Mouse (Mus musculus): Measurements from ENCODE around the gene Porcn. TPM values are rescaled to one million over a fixed set of nuclear protein-coding genes. Genes with fewer than 3 reads are reported as not detected.

Porcn gene
- polyA plus RNA-seq, 1 experiment from 2014 or later: 0.88 TPM

GRCm38 (mm10) chrX:8230272-8230671 is 23.9 kb upstream of the Porcn start:
- H3K36me3 ChIP-seq: no peaks in the 10 kb centered on the region
- ATAC-seq (ENCODE audit: low read depth): no peak
- H3K9ac ChIP-seq: no peak overlapping the region
- no peaks in the 10 kb centered on the region for H3K27me3 ChIP-seq
- no peak overlapping the region for H3K4me3 ChIP-seq (replicated peaks)
- WGBS (ENCODE audit: insufficient replicate concordance): 71% methylated on average over 4 of the region's 4 CpGs
- H3K27ac ChIP-seq: no peak overlapping the region
- no peaks in the 10 kb centered on the region for H3K9me3 ChIP-seq (replicated peaks)
- H3K4me2 ChIP-seq: no peak overlapping the region
- H3K4me1 ChIP-seq (replicated peaks): peaks cover 12% of the 10 kb centered on the region
- peak; percentile 33 for DNase-seq

GRCm38 (mm10) chrX:8223473-8223872 is 17.1 kb upstream of the Porcn start:
- Histone ChIP-seq H3K27ac (no peak overlapping the region), H3K9me3 (replicated peaks) (no peaks in the 10 kb centered on the region), H3K4me2 (no peak overlapping the region), H3K27me3 (peaks cover 10% of the 10 kb centered on the region), H3K4me1 (replicated peaks) (peaks cover 8% of the 10 kb centered on the region), H3K4me3 (replicated peaks) (no peak overlapping the region), H3K36me3 (no peaks in the 10 kb centered on the region), H3K9ac (no peak overlapping the region)
- ATAC-seq (ENCODE audit: low read depth): peak; percentile 55; the same call in 1 of the 2 replicates
- 42% methylated on average over 7 of the region's 7 CpGs for WGBS (ENCODE audit: insufficient replicate concordance)
- DNase-seq: peak; percentile 14

GRCm38 (mm10) chrX:8222678-8223421 is 16.5 kb upstream of the Porcn start:
- no peaks in the 10 kb centered on the region for H3K9me3 ChIP-seq (replicated peaks)
- no peak overlapping the region for H3K4me3 ChIP-seq (replicated peaks)
- DNase-seq (no peak), ATAC-seq (ENCODE audit: low read depth) (no peak)
- WGBS (ENCODE audit: insufficient replicate concordance): 54% methylated on average over 7 of the region's 7 CpGs
- H3K27ac ChIP-seq: no peak overlapping the region
- peaks cover 8% of the 10 kb centered on the region for H3K4me1 ChIP-seq (replicated peaks)
- H3K4me2 ChIP-seq: no peak overlapping the region
- H3K36me3 ChIP-seq: no peaks in the 10 kb centered on the region
- H3K9ac ChIP-seq: no peak overlapping the region
- peaks cover 14% of the 10 kb centered on the region for H3K27me3 ChIP-seq

DNA sequence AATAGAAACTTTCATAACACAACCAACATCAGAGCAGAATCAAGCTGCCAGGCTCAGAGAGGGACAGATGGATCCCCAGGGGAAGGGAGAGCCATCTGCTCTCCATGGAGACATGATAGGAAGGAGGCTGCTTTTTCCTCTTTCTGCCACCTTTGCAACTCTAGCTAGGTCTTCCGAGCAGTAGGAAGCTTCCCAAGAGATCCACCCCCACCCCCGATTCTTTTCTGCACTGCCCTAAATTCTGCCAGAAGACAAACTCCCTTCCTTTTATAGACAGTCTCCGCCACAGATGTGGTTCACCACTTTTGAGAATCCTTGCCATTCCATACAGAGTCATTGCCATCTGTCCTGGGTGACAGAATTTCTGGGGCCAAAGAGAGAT is 16.0 kb upstream of the Porcn start:
- ATAC-seq (ENCODE audit: low read depth): no peak
- Histone ChIP-seq H3K27ac (no peak overlapping the region), H3K27me3 (peaks cover 16% of the 10 kb centered on the region), H3K4me1 (replicated peaks) (peaks cover 8% of the 10 kb centered on the region), H3K9ac (no peak overlapping the region), H3K4me2 (no peak overlapping the region), H3K9me3 (replicated peaks) (no peaks in the 10 kb centered on the region), H3K4me3 (replicated peaks) (no peak overlapping the region), H3K36me3 (no peaks in the 10 kb centered on the region)
- WGBS (ENCODE audit: insufficient replicate concordance): 58% methylated on average over 3 of the region's 3 CpGs
- no peak for DNase-seq

- H3K9ac ChIP-seq: no peak overlapping the region
- no peaks in the 10 kb centered on the region for H3K9me3 ChIP-seq (replicated peaks)
- no peak overlapping the region for H3K4me2 ChIP-seq
- WGBS (ENCODE audit: insufficient replicate concordance): 29% methylated on average over 8 of the region's 8 CpGs
- no peaks in the 10 kb centered on the region for H3K36me3 ChIP-seq
- peaks cover 21% of the 10 kb centered on the region for H3K27me3 ChIP-seq
- H3K4me1 ChIP-seq (replicated peaks): peaks cover 8% of the 10 kb centered on the region
- H3K27ac ChIP-seq: no peak overlapping the region
- ATAC-seq (ENCODE audit: low read depth): no peak
- no peak overlapping the region for H3K4me3 ChIP-seq (replicated peaks)
- no peak for DNase-seq
These were observed 13.3 kb upstream of the Porcn start for GRCm38 (mm10) chrX:8219651-8220050.

DNA sequence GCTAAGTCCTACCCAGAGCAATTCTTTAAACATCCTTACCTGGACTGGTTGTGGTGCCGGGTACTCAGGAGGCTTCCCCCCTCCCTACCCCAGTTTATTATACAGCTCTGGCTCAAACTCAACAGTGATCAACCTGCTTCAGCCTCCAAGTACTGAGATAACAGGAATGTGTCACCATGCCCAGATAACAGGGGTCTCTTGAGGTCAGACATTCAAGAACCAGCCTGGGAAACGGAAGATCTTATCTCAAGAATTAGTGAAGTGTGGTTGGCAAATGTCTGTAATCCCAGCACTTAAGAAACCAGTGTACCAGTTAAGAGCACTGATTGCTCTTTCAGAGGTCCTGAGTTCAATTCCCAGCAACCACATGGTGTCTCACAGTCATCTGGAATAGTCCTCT is 11.8 kb upstream of the Porcn start:
- Histone ChIP-seq H3K4me3 (replicated peaks) (no peak overlapping the region), H3K27me3 (peaks cover 21% of the 10 kb centered on the region), H3K27ac (no peak overlapping the region), H3K36me3 (no peaks in the 10 kb centered on the region), H3K9me3 (replicated peaks) (no peaks in the 10 kb centered on the region), H3K9ac (no peak overlapping the region), H3K4me2 (no peak overlapping the region), H3K4me1 (replicated peaks) (peaks cover 3% of the 10 kb centered on the region)
- ATAC-seq (ENCODE audit: low read depth): no peak
- WGBS (ENCODE audit: insufficient replicate concordance): 16% methylated on average over 2 of the region's 2 CpGs
- DNase-seq: no peak

- H3K4me1 ChIP-seq (replicated peaks): no peaks in the 10 kb centered on the region
- ATAC-seq (ENCODE audit: low read depth) (no peak), DNase-seq (no peak)
- H3K36me3 ChIP-seq: no peaks in the 10 kb centered on the region
- H3K9ac ChIP-seq: no peak overlapping the region
- H3K9me3 ChIP-seq (replicated peaks): no peaks in the 10 kb centered on the region
- no peak overlapping the region for H3K4me3 ChIP-seq (replicated peaks)
- no peak overlapping the region for H3K27ac ChIP-seq
- peaks cover 21% of the 10 kb centered on the region for H3K27me3 ChIP-seq
- WGBS (ENCODE audit: insufficient replicate concordance): 23% methylated on average over 6 of the region's 6 CpGs
- H3K4me2 ChIP-seq: no peak overlapping the region
These were observed 11.1 kb upstream of the Porcn start for GRCm38 (mm10) chrX:8217383-8217782.

DNA sequence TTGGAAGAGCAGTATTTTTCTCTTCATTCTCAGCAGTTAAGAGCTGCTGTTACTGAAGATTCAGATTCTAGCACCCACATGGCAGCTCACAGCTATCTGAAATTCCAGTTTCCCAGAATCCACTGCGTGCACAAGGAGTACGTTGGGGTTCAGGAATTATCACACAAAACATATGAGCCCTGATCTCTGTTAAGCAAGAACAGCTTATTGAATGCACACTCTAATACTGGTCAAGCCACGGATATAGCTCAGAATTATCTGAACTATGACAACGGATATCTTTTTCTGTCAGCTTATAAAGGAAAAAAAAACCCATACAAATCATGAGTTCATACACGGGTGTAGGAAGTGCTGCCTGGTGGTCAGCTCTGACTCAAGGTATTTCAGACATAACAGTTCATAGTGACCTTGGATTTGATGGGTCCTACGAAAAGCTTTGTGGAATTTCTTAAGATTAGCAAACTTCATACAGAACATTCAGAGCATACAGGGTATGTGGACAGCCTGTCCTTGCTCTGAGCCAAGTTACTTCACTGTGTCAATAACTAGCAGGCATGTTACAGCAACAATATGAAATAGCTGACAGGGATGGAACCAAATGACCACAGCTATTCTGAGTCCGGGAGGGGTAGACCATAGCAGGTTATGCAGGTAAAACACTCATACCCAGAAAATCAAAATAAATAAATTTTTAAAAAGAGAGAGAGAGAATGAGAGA is 5.3 kb upstream of the Porcn start:
- Histone ChIP-seq H3K9ac (no peak overlapping the region), H3K27ac (no peak overlapping the region), H3K4me2 (no peak overlapping the region), H3K9me3 (replicated peaks) (no peaks in the 10 kb centered on the region), H3K4me1 (replicated peaks) (peaks cover 9% of the 10 kb centered on the region), H3K36me3 (no peaks in the 10 kb centered on the region), H3K27me3 (peaks cover 8% of the 10 kb centered on the region; the same call in 1 of the 2 replicates), H3K4me3 (replicated peaks) (no peak overlapping the region)
- 45% methylated on average over 7 of the region's 7 CpGs for WGBS (ENCODE audit: insufficient replicate concordance)
- ATAC-seq (ENCODE audit: low read depth) (no peak), DNase-seq (no peak)

- Histone ChIP-seq H3K4me3 (replicated peaks) (no peak overlapping the region), H3K4me1 (replicated peaks) (peaks cover 13% of the 10 kb centered on the region), H3K27ac (no peak overlapping the region), H3K4me2 (no peak overlapping the region), H3K9ac (no peak overlapping the region), H3K27me3 (peaks cover 24% of the 10 kb centered on the region), H3K36me3 (no peaks in the 10 kb centered on the region), H3K9me3 (replicated peaks) (no peaks in the 10 kb centered on the region)
- no peak for ATAC-seq (ENCODE audit: low read depth)
- WGBS (ENCODE audit: insufficient replicate concordance): 36% methylated on average over 2 of the region's 2 CpGs
- DNase-seq: no peak
These were observed 3.4 kb upstream of the Porcn start for GRCm38 (mm10) chrX:8209720-8210119.

- Histone ChIP-seq H3K4me2 (peak overlapping the region; percentile 72), H3K27ac (no peak overlapping the region), H3K36me3 (no peaks in the 10 kb centered on the region), H3K4me3 (replicated peaks) (no peak overlapping the region), H3K9me3 (replicated peaks) (no peaks in the 10 kb centered on the region), H3K9ac (no peak overlapping the region), H3K27me3 (peaks cover 24% of the 10 kb centered on the region), H3K4me1 (replicated peaks) (peaks cover 13% of the 10 kb centered on the region)
- ATAC-seq (ENCODE audit: low read depth) (no peak), DNase-seq (no peak)
- WGBS (ENCODE audit: insufficient replicate concordance): 23% methylated on average over 4 of the region's 4 CpGs
These were observed 899 bp upstream of the Porcn start for GRCm38 (mm10) chrX:8207224-8207623.

DNA sequence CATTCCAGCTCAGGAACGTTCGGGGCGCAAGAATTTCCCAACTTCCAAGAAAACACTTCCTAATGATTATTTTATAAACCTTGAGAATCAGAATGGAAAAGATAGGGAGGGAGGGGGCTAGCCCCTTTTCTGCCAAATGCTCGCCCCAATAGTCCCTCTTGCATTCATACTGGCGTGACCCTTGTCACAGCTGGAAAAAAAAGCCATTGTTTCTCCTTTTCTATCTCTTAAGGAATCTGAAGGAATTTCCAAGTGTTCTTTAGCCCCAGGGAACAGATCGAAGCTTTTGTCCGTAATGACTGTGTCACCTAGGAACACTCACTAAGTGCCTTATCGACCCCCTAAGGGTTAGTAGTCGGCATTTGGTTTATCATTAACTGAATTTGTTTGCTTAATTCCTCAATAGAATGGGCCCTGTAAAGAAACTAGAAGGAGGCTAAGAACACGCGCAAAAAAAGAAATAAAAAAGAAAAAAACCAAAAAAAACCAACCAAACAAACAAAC is 421 bp upstream of the Porcn start:
- Histone ChIP-seq H3K9ac (0 out of 2 replicates have a peak overlapping the region, but pooled peaks have one; percentile 59), H3K36me3 (no peaks in the 10 kb centered on the region), H3K4me3 (replicated peaks) (peak overlapping the region; percentile 54), H3K9me3 (replicated peaks) (no peaks in the 10 kb centered on the region), H3K27ac (no peak overlapping the region), H3K4me1 (replicated peaks) (peaks cover 13% of the 10 kb centered on the region), H3K4me2 (peak overlapping the region; percentile 72), H3K27me3 (peaks cover 24% of the 10 kb centered on the region)
- ATAC-seq (ENCODE audit: low read depth) (no peak), DNase-seq (no peak)
- WGBS (ENCODE audit: insufficient replicate concordance): 14% methylated on average over 11 of the region's 11 CpGs
